Mouse (Mus musculus) midbrain, embryonic 16.5 days (tissue): Measurements from ENCODE around the gene Nr3c2. TPM values are rescaled to one million over a fixed set of nuclear protein-coding genes. Genes with fewer than 3 reads are reported as not detected.

ENCODE experiments used
- ATAC-seq: fragments of 200-750 bp; cut with Nextera tagmentation; 2 replicates; pipeline ENCODE4 v1.8.0; 2017; ENCODE audit warnings: moderate TSS enrichment
- H3K27ac ChIP-seq: fragments of 300-500 bp; sonication (generic); 2 replicates; pipeline ENCODE4 v1.5.1; 2014; ENCODE audit warnings: mild to moderate bottlenecking, low read length, mixed read lengths
- H3K27me3 ChIP-seq: fragments of 300-500 bp; sonication (generic); 2 replicates; pipeline ENCODE4 v1.6.1; 2014; ENCODE audit warnings: low read depth, low read length, mixed read lengths; ENCODE audit not compliant: control insufficient read depth, insufficient read depth
- H3K36me3 ChIP-seq: fragments of 300-500 bp; sonication (generic); 2 replicates; pipeline ENCODE4 v1.6.1; 2014; ENCODE audit warnings: mild to moderate bottlenecking, low read length, moderate library complexity, mixed read lengths; ENCODE audit not compliant: control insufficient read depth, insufficient read depth
- H3K4me1 ChIP-seq: fragments of 300-500 bp; sonication (generic); 2 replicates; pipeline ENCODE4 v1.6.1; 2014; ENCODE audit warnings: mild to moderate bottlenecking, low read length, mixed read lengths; ENCODE audit not compliant: control insufficient read depth, insufficient read depth
- H3K4me2 ChIP-seq: fragments of 300-500 bp; sonication (generic); 2 replicates; pipeline ENCODE4 v1.6.1; 2014; ENCODE audit warnings: mild to moderate bottlenecking, low read length, mixed read lengths
- H3K4me3 ChIP-seq: fragments of 300-500 bp; sonication (generic); 2 replicates; pipeline ENCODE4 v1.5.1; 2014; ENCODE audit warnings: low read depth, mild to moderate bottlenecking, low read length, moderate library complexity, mixed read lengths
- H3K9ac ChIP-seq: fragments of 300-500 bp; sonication (generic); 2 replicates; pipeline ENCODE4 v1.6.1; 2014; ENCODE audit warnings: low read depth, low read length, mixed read lengths
- H3K9me3 ChIP-seq: fragments of 300-500 bp; sonication (generic); replicated peaks from 2 replicates; pipeline ENCODE4 v1.6.1; 2014; ENCODE audit warnings: mild to moderate bottlenecking, low read length, mixed read lengths; ENCODE audit not compliant: control insufficient read depth, poor library complexity, severe bottlenecking
- WGBS: fragments of 180-500 bp; shearing (Covaris S2); extraction: QIAGEN DNeasy Blood & Tissue Kit; methylation state at CpG from one replicate; pipeline ENCODE4 v1.1.7; 2014; 5-methylcytosine and 5-hydroxymethylcytosine counted together
- polyA plus RNA-seq: library from polyadenylated mRNA; unstranded; fragments of >200 nt; fragmentation: Nextera tagmentation; extraction: Ambion mirVana; gene quantifications from 2 replicates; pipeline ENCODE4 v1.2.1, GENCODE M21; 2015

Gene Nr3c2
- polyA plus RNA-seq, 1 experiment from 2014 or later, result 3.0 TPM

DNA sequence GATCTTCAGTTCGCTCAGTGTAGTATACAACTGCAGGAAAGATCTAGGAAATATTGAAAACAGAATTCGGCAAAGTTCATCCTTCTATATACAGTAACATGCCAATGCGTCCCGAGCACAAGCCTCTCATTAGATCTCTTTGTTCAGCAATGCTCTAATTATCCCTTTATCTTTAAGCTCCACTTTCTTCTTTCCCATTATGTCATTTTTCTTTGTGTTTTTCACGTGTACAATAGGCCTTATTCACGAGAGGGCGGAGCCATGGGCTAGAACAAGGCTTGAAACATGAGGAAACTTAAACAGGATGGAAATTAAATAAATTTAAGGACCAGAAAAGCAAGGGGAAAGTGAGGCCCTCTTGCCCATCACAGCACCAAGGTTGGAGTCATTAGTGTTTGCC, 329.4 kb downstream of the Nr3c2 start:
- Histone ChIP-seq H3K9ac (no peak overlapping the region), H3K36me3 (no peaks in the 10 kb centered on the region), H3K4me3 (no peak overlapping the region), H3K27ac (no peak overlapping the region), H3K4me2 (no peak overlapping the region), H3K27me3 (no peaks in the 10 kb centered on the region), H3K9me3 (no peaks in the 10 kb centered on the region), H3K4me1 (no peaks in the 10 kb centered on the region)
- 77% methylated on average over 7 of the region's 7 CpGs for WGBS
- no peak for ATAC-seq

DNA sequence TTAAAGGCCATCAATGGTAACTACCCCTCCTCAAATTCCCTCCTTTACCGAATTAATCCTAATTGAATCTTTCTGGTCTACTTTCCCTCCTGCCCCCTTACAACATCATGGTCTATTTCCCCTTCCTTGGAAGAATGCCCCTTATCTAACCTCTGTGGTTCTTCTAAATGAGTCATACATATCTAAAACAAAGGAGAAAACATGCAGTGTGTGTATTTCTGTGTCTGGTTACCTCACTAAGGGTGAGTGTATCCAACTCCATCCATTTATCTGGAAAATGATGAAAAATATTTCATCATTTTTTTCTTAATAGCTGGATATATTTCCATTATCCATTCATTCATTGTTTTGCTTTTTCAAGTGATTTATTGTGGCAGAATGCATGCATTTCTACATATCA, 332.0 kb downstream of the Nr3c2 start:
- no peak overlapping the region for H3K27ac ChIP-seq
- H3K9me3 ChIP-seq, result no peaks in the 10 kb centered on the region
- 86% methylated on average over 1 of the region's 1 CpGs for WGBS
- no peak overlapping the region for H3K9ac ChIP-seq
- no peak overlapping the region for H3K4me2 ChIP-seq
- ATAC-seq, result no peak
- no peaks in the 10 kb centered on the region for H3K36me3 ChIP-seq
- no peak overlapping the region for H3K4me3 ChIP-seq
- no peaks in the 10 kb centered on the region for H3K4me1 ChIP-seq
- H3K27me3 ChIP-seq, result no peaks in the 10 kb centered on the region

DNA sequence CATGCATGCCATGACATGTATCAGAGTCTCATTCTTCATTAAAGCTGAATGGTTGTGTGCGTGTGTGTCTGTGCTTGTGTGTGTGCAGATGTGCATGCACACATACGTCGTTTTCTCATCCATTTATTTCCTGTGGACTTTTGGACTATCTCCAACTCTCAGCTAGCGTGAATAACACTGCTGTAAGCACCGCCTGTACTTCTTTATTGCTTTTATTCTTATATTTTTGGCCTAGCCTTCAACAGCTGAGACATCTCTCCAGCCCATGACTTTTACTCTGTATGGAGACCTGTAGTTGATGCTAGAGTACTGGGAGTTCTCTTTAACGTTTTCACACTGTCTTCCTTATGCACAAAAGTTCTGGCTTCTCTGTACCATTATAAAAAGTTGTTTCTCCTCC, 332.6 kb downstream of the Nr3c2 start:
- ATAC-seq, result no peak
- Histone ChIP-seq H3K36me3 (no peaks in the 10 kb centered on the region), H3K27ac (no peak overlapping the region), H3K4me2 (no peak overlapping the region), H3K4me3 (no peak overlapping the region), H3K9me3 (no peaks in the 10 kb centered on the region), H3K4me1 (no peaks in the 10 kb centered on the region), H3K9ac (no peak overlapping the region), H3K27me3 (no peaks in the 10 kb centered on the region)
- 71% methylated on average over 6 of the region's 6 CpGs for WGBS

- H3K9ac ChIP-seq, result no peak overlapping the region
These were observed 333.2 kb downstream of the Nr3c2 start for GRCm38 (mm10) chr8:77232411-77232810.

GRCm38 (mm10) chr8:77236701-77237100, 337.5 kb downstream of the Nr3c2 start:
- no peak for ATAC-seq

More at GRCm38 (mm10) chr8:77232411-77232810, 333.2 kb downstream of the Nr3c2 start:
- WGBS, result 91% methylated on average over 3 of the region's 3 CpGs
- no peak overlapping the region for H3K4me3 ChIP-seq
- H3K27me3 ChIP-seq, result no peaks in the 10 kb centered on the region
- ATAC-seq, result no peak
- no peaks in the 10 kb centered on the region for H3K9me3 ChIP-seq
- H3K4me1 ChIP-seq, result no peaks in the 10 kb centered on the region
- no peak overlapping the region for H3K4me2 ChIP-seq
- H3K36me3 ChIP-seq, result no peaks in the 10 kb centered on the region
- no peak overlapping the region for H3K27ac ChIP-seq

DNA sequence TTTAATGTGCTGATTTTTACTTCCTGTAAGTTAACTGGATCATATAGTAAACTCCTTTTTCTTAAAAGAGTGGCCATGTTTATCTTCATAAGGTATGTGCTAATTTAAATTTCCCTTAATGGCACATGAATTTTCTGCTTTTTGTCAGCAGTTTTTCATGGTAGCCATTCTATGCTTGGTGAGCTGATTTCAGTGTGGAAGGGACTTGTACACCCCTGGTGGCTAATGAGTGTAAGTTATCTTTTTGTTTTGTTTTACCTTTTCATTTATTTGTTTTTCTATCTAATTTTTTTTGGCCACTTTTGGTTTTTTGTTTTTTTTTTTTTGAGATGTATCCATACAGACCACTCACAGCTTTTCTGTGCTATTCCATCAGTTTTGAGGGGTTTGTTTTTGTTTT, 340.2 kb downstream of the Nr3c2 start:
- no peaks in the 10 kb centered on the region for H3K4me1 ChIP-seq
- H3K4me3 ChIP-seq, result no peak overlapping the region
- no peak overlapping the region for H3K4me2 ChIP-seq
- no peaks in the 10 kb centered on the region for H3K27me3 ChIP-seq
- no peak overlapping the region for H3K9ac ChIP-seq
- H3K9me3 ChIP-seq, result no peaks in the 10 kb centered on the region
- H3K27ac ChIP-seq, result no peak overlapping the region
- no peaks in the 10 kb centered on the region for H3K36me3 ChIP-seq
- no peak for ATAC-seq

More at GRCm38 (mm10) chr8:77236701-77237100, 337.5 kb downstream of the Nr3c2 start:
- no peak overlapping the region for H3K4me3 ChIP-seq
- no peaks in the 10 kb centered on the region for H3K36me3 ChIP-seq
- H3K27me3 ChIP-seq, result no peaks in the 10 kb centered on the region
- 83% methylated on average over 1 of the region's 1 CpGs for WGBS
- H3K9me3 ChIP-seq, result no peaks in the 10 kb centered on the region
- no peak overlapping the region for H3K4me2 ChIP-seq
- H3K27ac ChIP-seq, result no peak overlapping the region
- no peaks in the 10 kb centered on the region for H3K4me1 ChIP-seq
- H3K9ac ChIP-seq, result no peak overlapping the region

- H3K4me3 ChIP-seq, result no peak overlapping the region
- ATAC-seq, result no peak
- H3K9me3 ChIP-seq, result no peaks in the 10 kb centered on the region
- H3K27me3 ChIP-seq, result no peaks in the 10 kb centered on the region
- no peak overlapping the region for H3K27ac ChIP-seq
- H3K4me2 ChIP-seq, result no peak overlapping the region
- 93% methylated on average over 3 of the region's 3 CpGs for WGBS
- no peaks in the 10 kb centered on the region for H3K36me3 ChIP-seq
- H3K4me1 ChIP-seq, result no peaks in the 10 kb centered on the region
- no peak overlapping the region for H3K9ac ChIP-seq
These were observed 342.1 kb downstream of the Nr3c2 start for GRCm38 (mm10) chr8:77241381-77241780.

- 79% methylated on average over 3 of the region's 3 CpGs for WGBS
These were observed 350.9 kb downstream of the Nr3c2 start for GRCm38 (mm10) chr8:77250094-77250493.

GRCm38 (mm10) chr8:77251134-77251533, 351.9 kb downstream of the Nr3c2 start:
- H3K9ac ChIP-seq, result no peak overlapping the region
- ATAC-seq, result no peak
- no peaks in the 10 kb centered on the region for H3K9me3 ChIP-seq
- H3K4me3 ChIP-seq, result no peak overlapping the region
- 95% methylated on average over 5 of the region's 5 CpGs for WGBS
- no peak overlapping the region for H3K4me2 ChIP-seq
- H3K36me3 ChIP-seq, result no peaks in the 10 kb centered on the region
- no peak overlapping the region for H3K27ac ChIP-seq
- no peaks in the 10 kb centered on the region for H3K27me3 ChIP-seq
- H3K4me1 ChIP-seq, result no peaks in the 10 kb centered on the region

More at GRCm38 (mm10) chr8:77250094-77250493, 350.9 kb downstream of the Nr3c2 start:
- Histone ChIP-seq H3K27me3 (no peaks in the 10 kb centered on the region), H3K36me3 (no peaks in the 10 kb centered on the region), H3K4me1 (no peaks in the 10 kb centered on the region), H3K27ac (no peak overlapping the region), H3K4me2 (no peak overlapping the region), H3K9me3 (no peaks in the 10 kb centered on the region), H3K4me3 (no peak overlapping the region), H3K9ac (no peak overlapping the region)
- ATAC-seq, result no peak

- Histone ChIP-seq H3K4me1 (no peaks in the 10 kb centered on the region), H3K9me3 (no peaks in the 10 kb centered on the region), H3K9ac (no peak overlapping the region), H3K4me3 (no peak overlapping the region), H3K27me3 (no peaks in the 10 kb centered on the region), H3K36me3 (no peaks in the 10 kb centered on the region), H3K4me2 (no peak overlapping the region), H3K27ac (no peak overlapping the region)
- ATAC-seq, result no peak
- 92% methylated on average over 5 of the region's 5 CpGs for WGBS
These were observed 355.2 kb downstream of the Nr3c2 start for GRCm38 (mm10) chr8:77254466-77254865.
